In the genomic region with DNA sequence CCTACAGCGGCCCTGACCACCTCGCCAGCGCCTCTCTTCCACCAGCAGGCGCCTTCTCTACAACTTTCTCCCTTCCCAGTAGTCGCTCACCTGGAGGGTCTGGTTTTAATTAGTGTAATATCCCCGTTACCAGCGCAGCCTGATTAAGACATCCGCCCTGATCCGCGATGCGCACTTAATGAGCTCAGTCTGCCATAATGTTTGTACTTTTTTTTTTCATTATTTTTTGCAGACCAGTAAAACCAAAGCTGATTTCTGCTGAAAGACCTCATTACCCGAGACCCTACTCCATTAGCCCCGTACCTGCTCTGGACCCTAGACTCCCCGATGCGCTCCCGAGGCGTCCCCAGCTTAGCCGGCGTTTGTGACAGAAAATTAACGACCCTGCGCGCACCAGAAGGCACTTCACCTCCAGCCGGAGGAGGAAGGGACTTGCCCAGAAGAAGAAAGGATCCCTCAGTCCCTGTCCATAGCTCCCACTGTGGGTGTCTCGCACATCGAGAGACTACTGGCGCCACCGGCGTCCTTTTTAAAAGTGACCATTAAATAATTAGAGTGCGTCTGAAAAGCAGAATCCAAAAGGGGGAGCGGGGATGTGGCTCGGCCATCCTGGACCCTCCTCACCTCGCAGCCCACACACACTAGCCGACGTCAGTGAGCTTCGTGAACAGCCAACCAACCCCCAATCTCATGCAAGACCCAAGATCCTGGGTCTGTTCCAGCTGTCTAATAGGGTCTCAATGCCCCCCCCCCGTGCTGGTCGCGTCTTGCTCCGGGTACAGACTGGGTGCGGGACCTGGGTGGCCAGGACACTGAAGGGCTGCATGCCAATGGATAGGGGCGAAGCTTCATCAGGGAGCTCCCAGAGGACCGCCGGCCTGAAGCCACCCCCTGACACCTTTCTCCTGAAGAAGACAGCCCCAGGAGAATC, we compare ENCODE assay signal across 7 mouse cellular contexts. TPM values are rescaled to one million over a fixed set of nuclear protein-coding genes. Genes with fewer than 3 reads are reported as not detected.
DNase-seq lines count a peak whose midpoint lies in the region; ATAC-seq and TF ChIP-seq lines count a peak whose summit lies in the region.

No protein-coding gene starts in this region.

- H3K4me3 ChIP-seq in layer of hippocampus, adult 2 months = peak overlapping the region; percentile 77
- peak overlapping the region; percentile 48 for H3K4me3 ChIP-seq in embryonic facial prominence, embryonic 14.5 days (ENCODE audit: low read depth, low read length)
- H3K4me3 ChIP-seq in hindbrain, embryonic 16.5 days (ENCODE audit: low read length) = peak overlapping the region; percentile 77
- H3K4me3 ChIP-seq in olfactory bulb, adult 2 months (ENCODE audit: insufficient read depth, low read depth, low read length) = peak overlapping the region; percentile 78

- no peaks in the 10 kb centered on the region for H3K9me3 ChIP-seq in embryonic facial prominence, embryonic 14.5 days (ENCODE audit: control insufficient read depth, low read length)
- H3K9me3 ChIP-seq in hindbrain, embryonic 16.5 days (ENCODE audit: control insufficient read depth, low read length) = no peaks in the 10 kb centered on the region

- peak overlapping the region; percentile 99 for H3K27ac ChIP-seq in layer of hippocampus, adult 2 months
- no peak overlapping the region for H3K27ac ChIP-seq in embryonic facial prominence, embryonic 14.5 days (replicated peaks; ENCODE audit: low read depth, low read length)
- H3K27ac ChIP-seq in hindbrain, embryonic 16.5 days (ENCODE audit: low read depth, low read length) = peak overlapping the region; percentile 95
- peak overlapping the region; percentile 93 for H3K27ac ChIP-seq in olfactory bulb, adult 2 months (ENCODE audit: insufficient read depth, low read depth, low read length)

- TF ChIP-seq CTCF in layer of hippocampus, adult 2 months (conservative IDR thresholded peaks at IDR 0.05) = peak; percentile 30
- no peak for TF ChIP-seq CTCF in olfactory bulb, adult 2 months (IDR thresholded peaks at IDR 0.05; ENCODE audit: insufficient read depth, low read depth, low read length)

- no peak for DNase-seq in layer of hippocampus, adult 2 months (ENCODE audit: low spot score in 2 of 2)
- no peak for DNase-seq in layer of hippocampus, adult 9-10 months (ENCODE audit: low spot score)
- no peak for DNase-seq in embryonic facial prominence, embryonic 14.5 days (ENCODE audit: low spot score)
- DNase-seq in urinary bladder, adult 18-20 months (ENCODE audit: low spot score in 2 of 2) = no peak

- H3K4me1 ChIP-seq in embryonic facial prominence, embryonic 14.5 days (ENCODE audit: control insufficient read depth, insufficient read depth, low read length) = peaks cover 11% of the 10 kb centered on the region
- peaks cover 42% of the 10 kb centered on the region for H3K4me1 ChIP-seq in hindbrain, embryonic 16.5 days (ENCODE audit: control insufficient read depth, insufficient read depth, low read depth, low read length)
- H3K4me1 ChIP-seq in olfactory bulb, adult 2 months (ENCODE audit: control insufficient read depth, insufficient read depth, low read length) = peaks cover 42% of the 10 kb centered on the region

- no peaks in the 10 kb centered on the region for H3K36me3 ChIP-seq in embryonic facial prominence, embryonic 14.5 days (ENCODE audit: control insufficient read depth, insufficient read depth, low read length)
- H3K36me3 ChIP-seq in hindbrain, embryonic 16.5 days (ENCODE audit: control insufficient read depth, insufficient read depth, low read length) = no peaks in the 10 kb centered on the region

- peaks cover 70% of the 10 kb centered on the region for H3K27me3 ChIP-seq in embryonic facial prominence, embryonic 14.5 days (replicated peaks; ENCODE audit: control insufficient read depth, insufficient read depth, low read length)
- no peaks in the 10 kb centered on the region for H3K27me3 ChIP-seq in hindbrain, embryonic 16.5 days (replicated peaks; ENCODE audit: control insufficient read depth, insufficient read depth, low read length)

- no peak for TF ChIP-seq POLR2A in olfactory bulb, adult 2 months (IDR thresholded peaks at IDR 0.05; ENCODE audit: insufficient read depth, low read depth, low read length)

- peak overlapping the region; percentile 94 for H3K4me2 ChIP-seq in embryonic facial prominence, embryonic 14.5 days (ENCODE audit: low read depth, low read length)
- H3K4me2 ChIP-seq in hindbrain, embryonic 16.5 days (ENCODE audit: low read length) = peak overlapping the region; percentile 82

- ATAC-seq in embryonic facial prominence, embryonic 14.5 days (ENCODE audit: low read depth) = no peak
- ATAC-seq in hindbrain, embryonic 16.5 days = no peak
- no peak for ATAC-seq in activated CD4-positive, CD25-positive, alpha-beta regulatory T cell, adult 4 months

- no peak overlapping the region for H3K9ac ChIP-seq in embryonic facial prominence, embryonic 14.5 days (ENCODE audit: low read depth, low read length)
- H3K9ac ChIP-seq in hindbrain, embryonic 16.5 days (ENCODE audit: low read depth, low read length) = peak overlapping the region; percentile 92

- WGBS in embryonic facial prominence, embryonic 14.5 days = 2% methylated on average over 42 of the region's 43 CpGs
- WGBS in hindbrain, embryonic 16.5 days = 1% methylated on average over 43 of the region's 43 CpGs
- WGBS in olfactory bulb, adult 2 months = 1% methylated on average over 43 of the region's 43 CpGs

RNA-seq across cellular contexts. Expression of gene Rbfox3, which starts 3.7 kb away (rescaled TPM):
- 100 to 1,000 TPM; 276 to 303 TPM for total RNA-seq in layer of hippocampus, adult 2 months (2021)
- 3.4 and 3.5 TPM in 2 replicates for polyA plus RNA-seq in embryonic facial prominence, embryonic 14.5 days (2014; fragmentation: Nextera tagmentation; extraction: Ambion mirVana)
- polyA plus RNA-seq in hindbrain, embryonic 16.5 days (2015; fragmentation: Nextera tagmentation; extraction: Ambion mirVana) = 68.4 and 69.4 TPM in 2 replicates
- polyA plus RNA-seq in olfactory bulb, adult 2 months (2012; ENCODE audit: insufficient read depth, insufficient read length, low replicate concordance, missing spikeins) = 164 TPM in 1 of 2 replicates, not detected in the other
- under 1 TPM in 1 of 2 experiments, not detected in 1; 0.11 TPM for polyA plus RNA-seq in activated CD4-positive, CD25-positive, alpha-beta regulatory T cell, adult 4 months (2017; shearing (Covaris generic))
